Mouse (Mus musculus): ENCODE data around the gene Cd2bp2. TPM values are rescaled to one million over a fixed set of nuclear protein-coding genes. Genes with fewer than 3 reads are reported as not detected.
"Not testable (repeated sequence)": the region's sequence is repeated elsewhere in the genome, so short reads cannot be mapped to it uniquely, and the experiment has no call there.

Cd2bp2 gene
- total RNA-seq, 1 experiment from 2014 or later: 65.9 TPM

GRCm38 (mm10) chr7:127190672-127191071 lies 5.2 kb downstream of the Cd2bp2 start:
- DNase-seq: no peak

- no peak for DNase-seq
Measured at GRCm38 (mm10) chr7:127188305-127189276, 7.3 kb downstream of the Cd2bp2 start.

GRCm38 (mm10) chr7:127187351-127187750 lies 8.5 kb downstream of the Cd2bp2 start:
- no peak for DNase-seq

- no peak for DNase-seq
Measured at GRCm38 (mm10) chr7:127185601-127186000, 10.2 kb downstream of the Cd2bp2 start.

GRCm38 (mm10) chr7:127184720-127185119 lies 11.1 kb downstream of the Cd2bp2 start:
- no peak for DNase-seq

- no peak for DNase-seq
Measured at GRCm38 (mm10) chr7:127183828-127184227, 12.0 kb downstream of the Cd2bp2 start.

- no peak for DNase-seq
Measured at GRCm38 (mm10) chr7:127183345-127183744, 12.5 kb downstream of the Cd2bp2 start.

GRCm38 (mm10) chr7:127181724-127182123 lies 14.1 kb downstream of the Cd2bp2 start:
- not testable (repeated sequence) for DNase-seq

- no peak for DNase-seq
Measured at GRCm38 (mm10) chr7:127180783-127181182, 15.1 kb downstream of the Cd2bp2 start.

- no peak for DNase-seq
Measured at GRCm38 (mm10) chr7:127176937-127177336, 18.9 kb downstream of the Cd2bp2 start.

GRCm38 (mm10) chr7:127166501-127166900 lies 29.3 kb downstream of the Cd2bp2 start:
- no peak for DNase-seq

- no peak for DNase-seq
Measured at GRCm38 (mm10) chr7:127165607-127166493, 30.0 kb downstream of the Cd2bp2 start.

GRCm38 (mm10) chr7:127164002-127164401 lies 31.8 kb downstream of the Cd2bp2 start:
- no peak for DNase-seq

- peak; percentile 11 for DNase-seq
Measured at GRCm38 (mm10) chr7:127162546-127162945, 33.3 kb downstream of the Cd2bp2 start.

- no peak for DNase-seq
Measured at GRCm38 (mm10) chr7:127157548-127157947, 38.3 kb downstream of the Cd2bp2 start.

GRCm38 (mm10) chr7:127153477-127153876 lies 42.4 kb downstream of the Cd2bp2 start:
- no peak for DNase-seq

GRCm38 (mm10) chr7:127152464-127152863 lies 43.4 kb downstream of the Cd2bp2 start:
- DNase-seq: no peak

GRCm38 (mm10) chr7:127147901-127148300 lies 47.9 kb downstream of the Cd2bp2 start:
- no peak for DNase-seq

- DNase-seq: no peak
Measured at GRCm38 (mm10) chr7:127146267-127146603, 49.6 kb downstream of the Cd2bp2 start.

- DNase-seq: no peak
Measured at GRCm38 (mm10) chr7:127145387-127146266, 50.2 kb downstream of the Cd2bp2 start.

GRCm38 (mm10) chr7:127144412-127144811 lies 51.4 kb downstream of the Cd2bp2 start:
- no peak for DNase-seq

- DNase-seq: no peak
Measured at GRCm38 (mm10) chr7:127142666-127143065, 53.2 kb downstream of the Cd2bp2 start.

All from adrenal gland, postnatal 25 days (tissue).